Mouse (Mus musculus) E14TG2a.4 (cell line): ENCODE results near the gene Tpcn1.

ENCODE experiments used
- CTCF ChIP-seq: conservative IDR thresholded peaks from 2 replicates; pipeline ENCODE4 v1.5.1; 2014; ENCODE audit warnings: low read length
- NANOG ChIP-seq: IDR thresholded peaks from 2 replicates; pipeline ENCODE4 v1.6.1; 2014; ENCODE audit warnings: borderline replicate concordance, low read length, mixed read lengths
- POU5F1 ChIP-seq: IDR thresholded peaks from 2 replicates; pipeline ENCODE4 v1.6.1; 2014; ENCODE audit warnings: low read length, borderline replicate concordance

GRCm38 (mm10) chr5:120495703-120496226, 92.7 kb downstream of the Tpcn1 start:
- TF ChIP-seq CTCF: no peak
- TF ChIP-seq POU5F1: no peak
- TF ChIP-seq NANOG: no peak
